Mouse (Mus musculus): Measurements from ENCODE around the gene Il6ra. TPM values are rescaled to one million over a fixed set of nuclear protein-coding genes. Genes with fewer than 3 reads are reported as not detected.

Il6ra gene
- polyA plus RNA-seq, 1 experiment = 10.4 TPM

GRCm38 (mm10) chr3:89956177-89956971 lies 43.4 kb upstream of the Il6ra start:
- Histone ChIP-seq H3K36me3 (ENCODE audit: control insufficient read depth, insufficient read depth, low read length) (peaks cover 48% of the 10 kb centered on the region), H3K27ac (ENCODE audit: control insufficient read depth, insufficient read depth, low read length) (no peak overlapping the region), H3K27me3 (ENCODE audit: control insufficient read depth, insufficient read depth, low read length) (no peaks in the 10 kb centered on the region), H3K4me3 (ENCODE audit: control insufficient read depth, insufficient read depth, low read length) (no peak overlapping the region), H3K4me1 (replicated peaks; ENCODE audit: control insufficient read depth, insufficient read depth, low read length) (peaks cover 22% of the 10 kb centered on the region)
- DNase-seq = no peak
- TF ChIP-seq POLR2A (IDR thresholded peaks at IDR 0.05; ENCODE audit: control insufficient read depth, extremely low read depth, insufficient read depth, low read length, poor library complexity) (no peak), CTCF (IDR thresholded peaks at IDR 0.05; ENCODE audit: borderline replicate concordance, control insufficient read depth, extremely low read depth, insufficient read depth, low read length, poor library complexity) (no peak)
- 94% methylated on average over 7 of the region's 7 CpGs for WGBS

- peak; percentile 80 for DNase-seq
- Histone ChIP-seq H3K27ac (ENCODE audit: control insufficient read depth, insufficient read depth, low read length) (no peak overlapping the region), H3K4me1 (replicated peaks; ENCODE audit: control insufficient read depth, insufficient read depth, low read length) (0 out of 2 replicates have a peak, but pooled peaks cover under 1% of the 10 kb centered on the region), H3K27me3 (ENCODE audit: control insufficient read depth, insufficient read depth, low read length) (no peaks in the 10 kb centered on the region), H3K36me3 (ENCODE audit: control insufficient read depth, insufficient read depth, low read length) (peaks cover 71% of the 10 kb centered on the region), H3K4me3 (ENCODE audit: control insufficient read depth, insufficient read depth, low read length) (no peak overlapping the region)
- TF ChIP-seq CTCF (IDR thresholded peaks at IDR 0.05; ENCODE audit: borderline replicate concordance, control insufficient read depth, extremely low read depth, insufficient read depth, low read length, poor library complexity) (peak; percentile 43; the same call in 1 of the 2 replicates), POLR2A (IDR thresholded peaks at IDR 0.05; ENCODE audit: control insufficient read depth, extremely low read depth, insufficient read depth, low read length, poor library complexity) (no peak)
- 3% methylated on average over 4 of the region's 4 CpGs for WGBS
These were observed 40.4 kb upstream of the Il6ra start for GRCm38 (mm10) chr3:89953420-89953819.

GRCm38 (mm10) chr3:89948655-89949054 lies 35.7 kb upstream of the Il6ra start:
- Histone ChIP-seq H3K27ac (ENCODE audit: control insufficient read depth, insufficient read depth, low read length) (no peak overlapping the region), H3K36me3 (ENCODE audit: control insufficient read depth, insufficient read depth, low read length) (peaks cover 90% of the 10 kb centered on the region), H3K4me1 (replicated peaks; ENCODE audit: control insufficient read depth, insufficient read depth, low read length) (no peaks in the 10 kb centered on the region), H3K27me3 (ENCODE audit: control insufficient read depth, insufficient read depth, low read length) (no peaks in the 10 kb centered on the region), H3K4me3 (ENCODE audit: control insufficient read depth, insufficient read depth, low read length) (no peak overlapping the region)
- DNase-seq = no peak
- 97% methylated on average over 6 of the region's 6 CpGs for WGBS
- no peak for TF ChIP-seq POLR2A (IDR thresholded peaks at IDR 0.05; ENCODE audit: control insufficient read depth, extremely low read depth, insufficient read depth, low read length, poor library complexity)
- TF ChIP-seq CTCF (IDR thresholded peaks at IDR 0.05; ENCODE audit: borderline replicate concordance, control insufficient read depth, extremely low read depth, insufficient read depth, low read length, poor library complexity) = no peak

GRCm38 (mm10) chr3:89948021-89948420 lies 35.0 kb upstream of the Il6ra start:
- no peak for TF ChIP-seq CTCF (IDR thresholded peaks at IDR 0.05; ENCODE audit: borderline replicate concordance, control insufficient read depth, extremely low read depth, insufficient read depth, low read length, poor library complexity)
- no peak for TF ChIP-seq POLR2A (IDR thresholded peaks at IDR 0.05; ENCODE audit: control insufficient read depth, extremely low read depth, insufficient read depth, low read length, poor library complexity)
- Histone ChIP-seq H3K27ac (ENCODE audit: control insufficient read depth, insufficient read depth, low read length) (no peak overlapping the region), H3K36me3 (ENCODE audit: control insufficient read depth, insufficient read depth, low read length) (peaks cover 93% of the 10 kb centered on the region), H3K4me1 (replicated peaks; ENCODE audit: control insufficient read depth, insufficient read depth, low read length) (no peaks in the 10 kb centered on the region), H3K4me3 (ENCODE audit: control insufficient read depth, insufficient read depth, low read length) (no peak overlapping the region), H3K27me3 (ENCODE audit: control insufficient read depth, insufficient read depth, low read length) (no peaks in the 10 kb centered on the region)
- whole genome bisulfite sequencing = 98% methylated on average over 11 of the region's 11 CpGs
- no peak for DNase-seq

GRCm38 (mm10) chr3:89945026-89945425 lies 32.0 kb upstream of the Il6ra start:
- DNase-seq = no peak
- TF ChIP-seq POLR2A (IDR thresholded peaks at IDR 0.05; ENCODE audit: control insufficient read depth, extremely low read depth, insufficient read depth, low read length, poor library complexity) (no peak), CTCF (IDR thresholded peaks at IDR 0.05; ENCODE audit: borderline replicate concordance, control insufficient read depth, extremely low read depth, insufficient read depth, low read length, poor library complexity) (no peak)
- WGBS = 93% methylated on average over 8 of the region's 8 CpGs
- Histone ChIP-seq H3K4me1 (replicated peaks; ENCODE audit: control insufficient read depth, insufficient read depth, low read length) (no peaks in the 10 kb centered on the region), H3K27me3 (ENCODE audit: control insufficient read depth, insufficient read depth, low read length) (no peaks in the 10 kb centered on the region), H3K27ac (ENCODE audit: control insufficient read depth, insufficient read depth, low read length) (no peak overlapping the region), H3K4me3 (ENCODE audit: control insufficient read depth, insufficient read depth, low read length) (no peak overlapping the region), H3K36me3 (ENCODE audit: control insufficient read depth, insufficient read depth, low read length) (peaks cover 86% of the 10 kb centered on the region)

- Histone ChIP-seq H3K4me1 (replicated peaks; ENCODE audit: control insufficient read depth, insufficient read depth, low read length) (no peaks in the 10 kb centered on the region), H3K27ac (ENCODE audit: control insufficient read depth, insufficient read depth, low read length) (no peak overlapping the region), H3K36me3 (ENCODE audit: control insufficient read depth, insufficient read depth, low read length) (peaks cover 69% of the 10 kb centered on the region), H3K4me3 (ENCODE audit: control insufficient read depth, insufficient read depth, low read length) (no peak overlapping the region), H3K27me3 (ENCODE audit: control insufficient read depth, insufficient read depth, low read length) (no peaks in the 10 kb centered on the region)
- 97% methylated on average over 9 of the region's 9 CpGs for WGBS
- TF ChIP-seq CTCF (IDR thresholded peaks at IDR 0.05; ENCODE audit: borderline replicate concordance, control insufficient read depth, extremely low read depth, insufficient read depth, low read length, poor library complexity) (no peak), POLR2A (IDR thresholded peaks at IDR 0.05; ENCODE audit: control insufficient read depth, extremely low read depth, insufficient read depth, low read length, poor library complexity) (no peak)
- no peak for DNase-seq
These were observed 29.9 kb upstream of the Il6ra start for GRCm38 (mm10) chr3:89942894-89943293.
